Mouse (Mus musculus) heart, embryonic 14.5 days (tissue): ENCODE measurements around the gene Ctrc. TPM values are rescaled to one million over a fixed set of nuclear protein-coding genes. Genes with fewer than 3 reads are reported as not detected.

Experiments used
- ATAC-seq: fragments of 200-750 bp; cut with Nextera tagmentation; 2 replicates; pipeline ENCODE4 v1.8.0; 2017; ENCODE audit warnings: low read depth, moderate TSS enrichment; ENCODE audit not compliant: insufficient number of reproducible peaks, insufficient read depth, low FRiP score
- H3K27ac ChIP-seq, 2 experiments: fragments of 200-500 bp in 1 of 2; fragments of 300-500 bp in 1 of 2; sonication (generic) in 1 of 2; replicated peaks in 1 of 2; 2 replicates each; pipeline ENCODE4 v1.5.1; 2012 to 2014; ENCODE audit warnings: low read depth in 2 of 2, low read length in 2 of 2, control low read depth in 1 of 2, mild to moderate bottlenecking in 1 of 2, mixed read lengths in 1 of 2; ENCODE audit not compliant: control insufficient read depth in 1 of 2, insufficient read depth in 1 of 2
- H3K27me3 ChIP-seq: fragments of 300-500 bp; sonication (generic); 2 replicates; pipeline ENCODE4 v1.6.1; 2014; ENCODE audit warnings: mild to moderate bottlenecking, low read length, control low read depth; ENCODE audit not compliant: control insufficient read depth, insufficient read depth
- H3K36me3 ChIP-seq: fragments of 300-500 bp; sonication (generic); 2 replicates; pipeline ENCODE4 v1.6.1; 2014; ENCODE audit warnings: mild to moderate bottlenecking, control low read depth, low read length, mixed read lengths; ENCODE audit not compliant: control insufficient read depth, insufficient read depth
- H3K4me1 ChIP-seq, 2 experiments: fragments of 200-500 bp in 1 of 2; fragments of 300-500 bp in 1 of 2; sonication (generic) in 1 of 2; 2 replicates each; pipeline ENCODE4 v1.6.1; 2012 to 2014; ENCODE audit warnings: low read length in 2 of 2, control low read depth in 1 of 2, mixed read lengths in 1 of 2; ENCODE audit not compliant: control insufficient read depth in 2 of 2, insufficient read depth in 2 of 2
- H3K4me2 ChIP-seq: fragments of 300-500 bp; sonication (generic); 2 replicates; pipeline ENCODE4 v1.6.1; 2014; ENCODE audit warnings: mild to moderate bottlenecking, low read length
- H3K4me3 ChIP-seq, 2 experiments: fragments of 200-500 bp in 1 of 2; fragments of 300-500 bp in 1 of 2; sonication (generic) in 1 of 2; 2 replicates each; pipeline ENCODE4 v1.5.1; 2012 to 2014; ENCODE audit warnings: low read length in 2 of 2, mild to moderate bottlenecking in 2 of 2, control low read depth in 1 of 2, low read depth in 1 of 2, moderate library complexity in 1 of 2; ENCODE audit not compliant: control insufficient read depth in 1 of 2, insufficient read depth in 1 of 2
- H3K9ac ChIP-seq: fragments of 300-500 bp; sonication (generic); 2 replicates; pipeline ENCODE4 v1.6.1; 2014; ENCODE audit warnings: mild to moderate bottlenecking, low read length
- H3K9me3 ChIP-seq: fragments of 300-500 bp; sonication (generic); 2 replicates; pipeline ENCODE4 v1.6.1; 2016; ENCODE audit warnings: low read length, control low read depth; ENCODE audit not compliant: control insufficient read depth
- WGBS: fragments of 180-500 bp; shearing (Covaris S2); extraction: QIAGEN DNeasy Blood & Tissue Kit; methylation state at CpG from one replicate; pipeline ENCODE4 v1.1.7; 2014; 5-methylcytosine and 5-hydroxymethylcytosine counted together
- polyA plus RNA-seq: library from polyadenylated mRNA; unstranded; fragments of >200 nt; fragmentation: Nextera tagmentation; extraction: Ambion mirVana; gene quantifications from 2 replicates; pipeline ENCODE4 v1.2.1, GENCODE M21; 2014

The Ctrc gene
- polyA plus RNA-seq, 1 experiment from 2014 or later: not detected

GRCm38 (mm10) chr4:141881289-141881914 is 35.2 kb upstream of the Ctrc start:
- Histone ChIP-seq H3K27ac (peak overlapping the region in 1 of 2 experiments; percentile 54; a peak in 2 of 4 replicates), H3K4me1 (peaks cover 34 to 44% of the 10 kb centered on the region in 2 experiments), H3K9ac (no peak overlapping the region), H3K27me3 (no peaks in the 10 kb centered on the region), H3K36me3 (no peaks in the 10 kb centered on the region), H3K4me3 (no peak overlapping the region), H3K9me3 (no peaks in the 10 kb centered on the region), H3K4me2 (no peak overlapping the region)
- WGBS: 57% methylated on average over 10 of the region's 10 CpGs
- ATAC-seq: 0 out of 2 replicates have a peak, but pooled peaks have one; percentile 19

GRCm38 (mm10) chr4:141879875-141880274 is 33.7 kb upstream of the Ctrc start:
- 59% methylated on average over 9 of the region's 9 CpGs for WGBS
- Histone ChIP-seq H3K36me3 (no peaks in the 10 kb centered on the region), H3K9me3 (no peaks in the 10 kb centered on the region), H3K27me3 (no peaks in the 10 kb centered on the region), H3K27ac (no peak overlapping the region), H3K9ac (no peak overlapping the region), H3K4me2 (no peak overlapping the region), H3K4me3 (no peak overlapping the region), H3K4me1 (peaks cover 34 to 41% of the 10 kb centered on the region in 2 experiments)
- ATAC-seq: no peak

GRCm38 (mm10) chr4:141879074-141879473 is 32.9 kb upstream of the Ctrc start:
- Histone ChIP-seq H3K27me3 (no peaks in the 10 kb centered on the region), H3K27ac (peak overlapping the region in 1 of 2 experiments; percentile 8; a peak in 1 of 4 replicates), H3K4me2 (no peak overlapping the region), H3K9me3 (no peaks in the 10 kb centered on the region), H3K4me1 (peaks cover 32 to 38% of the 10 kb centered on the region in 2 experiments), H3K36me3 (no peaks in the 10 kb centered on the region), H3K4me3 (no peak overlapping the region), H3K9ac (no peak overlapping the region)
- ATAC-seq: no peak
- 29% methylated on average over 4 of the region's 4 CpGs for WGBS

DNA sequence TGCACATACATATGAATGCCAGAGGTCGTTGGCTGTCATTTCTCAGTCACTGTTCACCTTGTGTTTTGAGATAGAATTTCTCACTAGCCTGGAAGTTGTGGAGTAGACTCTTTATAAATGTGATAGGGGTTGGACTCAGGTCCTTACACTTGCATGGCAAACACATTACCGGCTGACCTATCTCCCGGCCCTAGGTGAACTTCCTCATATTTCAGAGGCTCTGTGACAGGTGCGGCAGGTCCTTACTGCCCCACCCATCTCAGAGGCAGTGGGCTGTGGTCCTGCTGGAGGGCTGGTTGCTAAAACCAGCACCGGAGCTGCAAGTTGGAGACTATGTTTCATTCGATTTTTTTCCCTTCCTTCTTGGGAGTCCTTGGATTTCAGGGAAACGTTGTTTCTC is 32.5 kb upstream of the Ctrc start:
- ATAC-seq: no peak
- Histone ChIP-seq H3K9ac (no peak overlapping the region), H3K36me3 (no peaks in the 10 kb centered on the region), H3K4me1 (peaks cover 32 to 42% of the 10 kb centered on the region in 2 experiments), H3K4me2 (no peak overlapping the region), H3K4me3 (no peak overlapping the region), H3K9me3 (no peaks in the 10 kb centered on the region), H3K27ac (peak overlapping the region in 1 of 2 experiments; percentile 8; a peak in 1 of 4 replicates), H3K27me3 (no peaks in the 10 kb centered on the region)
- WGBS: 49% methylated on average over 7 of the region's 7 CpGs

DNA sequence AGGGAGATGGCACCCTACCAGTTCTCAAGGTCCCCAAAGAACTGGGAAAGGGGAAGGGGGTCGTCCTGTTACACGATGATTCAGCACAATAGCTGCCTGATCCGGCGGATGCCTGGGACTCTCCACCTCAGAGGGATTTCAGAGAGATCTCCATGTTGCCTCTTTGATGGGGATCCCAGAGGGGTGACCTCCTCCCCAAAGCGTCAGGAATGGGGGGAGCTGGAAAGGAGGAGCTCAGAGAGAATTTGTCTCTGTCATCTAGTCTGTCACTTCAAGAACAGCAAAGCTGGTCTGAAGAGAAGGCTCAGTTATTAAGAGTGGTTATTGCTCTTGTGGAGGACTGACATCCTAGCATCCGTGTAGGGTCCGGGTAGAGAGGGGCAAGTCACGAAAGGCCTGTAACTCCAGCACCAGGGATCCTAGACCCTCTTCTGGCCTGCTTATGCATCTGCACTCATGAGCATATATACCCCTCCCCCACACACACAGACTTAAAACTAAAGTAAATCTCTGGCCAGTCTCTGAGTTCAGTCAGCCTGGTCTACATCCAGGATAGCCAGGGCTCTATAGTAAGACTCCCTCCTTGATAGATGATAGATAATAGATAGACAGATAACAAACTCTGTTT is 29.4 kb upstream of the Ctrc start:
- H3K4me1 ChIP-seq: peaks cover 37 to 54% of the 10 kb centered on the region in 2 experiments

DNA sequence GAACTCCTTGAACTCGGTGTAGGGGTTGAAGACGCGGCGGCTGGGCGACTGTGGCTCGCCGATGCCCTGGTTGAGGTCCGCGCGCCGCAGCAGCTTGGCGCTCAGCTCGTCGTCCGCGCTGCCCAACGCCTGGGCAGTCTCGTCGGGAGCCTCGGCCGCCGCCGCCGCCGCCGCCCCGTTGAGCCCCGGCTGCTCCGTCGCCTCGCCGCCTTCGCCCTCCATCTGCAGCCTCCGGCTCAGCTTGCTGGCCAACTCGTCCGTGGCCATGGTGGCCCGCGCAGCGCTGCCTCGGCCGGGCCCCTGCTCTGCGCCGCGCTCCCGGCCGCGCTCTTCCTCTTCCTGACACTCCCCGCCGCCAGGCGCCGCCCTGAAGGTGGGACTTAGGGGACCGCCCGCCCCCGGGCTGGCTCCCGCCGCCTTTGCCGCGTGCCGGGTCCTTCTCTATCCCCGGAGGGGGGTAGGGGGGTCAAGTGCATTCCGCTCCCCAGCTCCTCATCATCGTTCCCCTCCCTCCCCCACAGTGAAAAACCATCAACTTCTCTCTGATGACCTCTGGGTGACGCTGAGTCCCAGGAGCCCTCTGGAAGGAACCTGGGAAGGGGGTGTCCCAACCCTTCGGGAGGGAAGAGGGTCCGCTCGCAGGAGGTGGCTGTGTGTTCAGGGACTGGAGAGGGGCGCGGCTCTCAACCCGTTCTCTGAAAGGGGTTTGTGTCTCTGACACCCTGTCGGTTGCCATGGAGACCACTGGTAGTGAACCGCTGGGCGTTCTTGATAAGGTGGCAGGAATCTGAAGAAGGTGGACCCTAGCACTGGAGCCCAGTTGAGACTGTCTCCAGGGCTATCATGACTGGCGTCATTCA is 28.7 kb upstream of the Ctrc start, which contains the start of gene Efhd2:
Gene Efhd2 (minus strand): TSS at position 320 of the 860 bp plus-strand sequence.
- Histone ChIP-seq H3K9me3 (no peaks in the 10 kb centered on the region), H3K4me3 (peak within 1 kb of the TSS; percentile 77 to 80), H3K36me3 (peaks cover 18% of the 10 kb centered on the region), H3K4me2 (peak within 1 kb of the TSS; percentile 99), H3K9ac (peak within 1 kb of the TSS; percentile 90), H3K27ac (peak within 1 kb of the TSS; percentile 36 to 78), H3K4me1 (peaks cover 39 to 54% of the 10 kb centered on the region in 2 experiments), H3K27me3 (no peaks in the 10 kb centered on the region)
- WGBS: under 1% methylated on average over 71 of the region's 73 CpGs
- ATAC-seq: peak; percentile 82

More for the DNA sequence above, 29.4 kb upstream of the Ctrc start:
- no peaks in the 10 kb centered on the region for H3K27me3 ChIP-seq
- WGBS: 7% methylated on average over 8 of the region's 8 CpGs
- peak overlapping the region; percentile 36 to 78 for H3K27ac ChIP-seq
- no peaks in the 10 kb centered on the region for H3K9me3 ChIP-seq
- H3K4me3 ChIP-seq: peak overlapping the region; percentile 77 to 80
- H3K9ac ChIP-seq: peak overlapping the region; percentile 90
- no peak for ATAC-seq
- peaks cover 11% of the 10 kb centered on the region for H3K36me3 ChIP-seq
- peak overlapping the region; percentile 99 for H3K4me2 ChIP-seq

GRCm38 (mm10) chr4:141874111-141874600 is 28.0 kb upstream of the Ctrc start:
- H3K4me3 ChIP-seq: peak overlapping the region; percentile 77 to 80
- H3K4me1 ChIP-seq: peaks cover 40 to 58% of the 10 kb centered on the region in 2 experiments
- ATAC-seq: no peak; the same call in 1 of the 2 replicates
- under 1% methylated on average over 19 of the region's 19 CpGs for WGBS
- peaks cover 21% of the 10 kb centered on the region for H3K36me3 ChIP-seq
- no peaks in the 10 kb centered on the region for H3K27me3 ChIP-seq
- peak overlapping the region in 1 of 2 experiments; percentile 78; a peak in 2 of 4 replicates for H3K27ac ChIP-seq
- H3K9ac ChIP-seq: peak overlapping the region; percentile 90
- H3K9me3 ChIP-seq: no peaks in the 10 kb centered on the region
- peak overlapping the region; percentile 99 for H3K4me2 ChIP-seq
